Mouse (Mus musculus) midbrain, embryonic 16.5 days (tissue): ENCODE measurements around the gene Cep89. TPM values are rescaled to one million over a fixed set of nuclear protein-coding genes. Genes with fewer than 3 reads are reported as not detected.

ENCODE experiments used
- ATAC-seq: fragments of 200-750 bp; cut with Nextera tagmentation; 2 replicates; pipeline ENCODE4 v1.8.0; 2017; ENCODE audit warnings: moderate TSS enrichment
- H3K27ac ChIP-seq: fragments of 300-500 bp; sonication (generic); 2 replicates; pipeline ENCODE4 v1.5.1; 2014; ENCODE audit warnings: mild to moderate bottlenecking, low read length, mixed read lengths
- H3K27me3 ChIP-seq: fragments of 300-500 bp; sonication (generic); 2 replicates; pipeline ENCODE4 v1.6.1; 2014; ENCODE audit warnings: low read depth, low read length, mixed read lengths; ENCODE audit not compliant: control insufficient read depth, insufficient read depth
- H3K36me3 ChIP-seq: fragments of 300-500 bp; sonication (generic); 2 replicates; pipeline ENCODE4 v1.6.1; 2014; ENCODE audit warnings: mild to moderate bottlenecking, low read length, moderate library complexity, mixed read lengths; ENCODE audit not compliant: control insufficient read depth, insufficient read depth
- H3K4me1 ChIP-seq: fragments of 300-500 bp; sonication (generic); 2 replicates; pipeline ENCODE4 v1.6.1; 2014; ENCODE audit warnings: mild to moderate bottlenecking, low read length, mixed read lengths; ENCODE audit not compliant: control insufficient read depth, insufficient read depth
- H3K4me2 ChIP-seq: fragments of 300-500 bp; sonication (generic); 2 replicates; pipeline ENCODE4 v1.6.1; 2014; ENCODE audit warnings: mild to moderate bottlenecking, low read length, mixed read lengths
- H3K4me3 ChIP-seq: fragments of 300-500 bp; sonication (generic); 2 replicates; pipeline ENCODE4 v1.5.1; 2014; ENCODE audit warnings: low read depth, mild to moderate bottlenecking, low read length, moderate library complexity, mixed read lengths
- H3K9ac ChIP-seq: fragments of 300-500 bp; sonication (generic); 2 replicates; pipeline ENCODE4 v1.6.1; 2014; ENCODE audit warnings: low read depth, low read length, mixed read lengths
- H3K9me3 ChIP-seq: fragments of 300-500 bp; sonication (generic); replicated peaks from 2 replicates; pipeline ENCODE4 v1.6.1; 2014; ENCODE audit warnings: mild to moderate bottlenecking, low read length, mixed read lengths; ENCODE audit not compliant: control insufficient read depth, poor library complexity, severe bottlenecking
- WGBS: fragments of 180-500 bp; shearing (Covaris S2); extraction: QIAGEN DNeasy Blood & Tissue Kit; methylation state at CpG from one replicate; pipeline ENCODE4 v1.1.7; 2014; 5-methylcytosine and 5-hydroxymethylcytosine counted together
- polyA plus RNA-seq: library from polyadenylated mRNA; unstranded; fragments of >200 nt; fragmentation: Nextera tagmentation; extraction: Ambion mirVana; gene quantifications from 2 replicates; pipeline ENCODE4 v1.2.1, GENCODE M21; 2015

Cep89 gene
- polyA plus RNA-seq, 1 experiment from 2014 or later, result 34.7 TPM

GRCm38 (mm10) chr7:35456091-35456814 is 59.4 kb downstream of the Cep89 start:
- H3K9ac ChIP-seq, result no peak overlapping the region
- 80% methylated on average over 4 of the region's 4 CpGs for WGBS
- no peak for ATAC-seq
- no peaks in the 10 kb centered on the region for H3K9me3 ChIP-seq
- no peak overlapping the region for H3K4me3 ChIP-seq
- H3K27ac ChIP-seq, result no peak overlapping the region
- H3K4me1 ChIP-seq, result no peaks in the 10 kb centered on the region
- no peaks in the 10 kb centered on the region for H3K27me3 ChIP-seq
- H3K36me3 ChIP-seq, result no peaks in the 10 kb centered on the region
- no peak overlapping the region for H3K4me2 ChIP-seq

- Histone ChIP-seq H3K4me1 (no peaks in the 10 kb centered on the region), H3K4me2 (no peak overlapping the region), H3K27me3 (no peaks in the 10 kb centered on the region), H3K27ac (no peak overlapping the region), H3K9ac (no peak overlapping the region), H3K4me3 (no peak overlapping the region), H3K36me3 (no peaks in the 10 kb centered on the region), H3K9me3 (no peaks in the 10 kb centered on the region)
- no peak for ATAC-seq
- 86% methylated on average over 4 of the region's 4 CpGs for WGBS
Measured at GRCm38 (mm10) chr7:35460971-35461370, 64.1 kb downstream of the Cep89 start.

DNA sequence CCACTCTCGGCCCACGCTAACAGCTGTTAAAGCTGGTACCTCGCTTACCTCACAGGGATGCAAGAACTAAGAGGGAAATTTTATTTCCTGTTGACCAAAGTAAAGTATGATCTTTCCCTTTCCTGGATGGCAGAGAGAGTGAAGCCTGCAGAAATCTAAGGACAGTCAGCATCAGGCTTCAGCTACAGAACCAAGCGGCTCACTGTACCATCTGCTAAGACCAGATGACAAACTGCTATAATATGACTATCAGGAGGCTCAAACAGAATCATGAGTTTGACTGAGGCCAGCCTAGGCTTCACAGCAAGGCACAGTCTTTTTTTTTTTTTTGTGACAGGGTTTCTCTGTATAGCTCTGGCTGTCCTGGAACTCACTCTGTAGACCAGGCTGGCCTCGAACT is 68.2 kb downstream of the Cep89 start:
- H3K9me3 ChIP-seq, result no peaks in the 10 kb centered on the region
- H3K4me3 ChIP-seq, result no peak overlapping the region
- H3K4me1 ChIP-seq, result no peaks in the 10 kb centered on the region
- no peak overlapping the region for H3K4me2 ChIP-seq
- no peaks in the 10 kb centered on the region for H3K27me3 ChIP-seq
- no peak for ATAC-seq
- 98% methylated on average over 5 of the region's 5 CpGs for WGBS
- no peaks in the 10 kb centered on the region for H3K36me3 ChIP-seq
- H3K9ac ChIP-seq, result no peak overlapping the region
- no peak overlapping the region for H3K27ac ChIP-seq

GRCm38 (mm10) chr7:35467856-35468255 is 71.0 kb downstream of the Cep89 start:
- no peak overlapping the region for H3K4me2 ChIP-seq

GRCm38 (mm10) chr7:35470794-35471193 is 74.0 kb downstream of the Cep89 start:
- Histone ChIP-seq H3K4me1 (no peaks in the 10 kb centered on the region), H3K27me3 (no peaks in the 10 kb centered on the region)
- WGBS, result 40% methylated on average over 4 of the region's 4 CpGs

More at GRCm38 (mm10) chr7:35467856-35468255, 71.0 kb downstream of the Cep89 start:
- Histone ChIP-seq H3K4me3 (no peak overlapping the region), H3K9me3 (no peaks in the 10 kb centered on the region), H3K4me1 (no peaks in the 10 kb centered on the region), H3K36me3 (no peaks in the 10 kb centered on the region), H3K27ac (no peak overlapping the region), H3K9ac (no peak overlapping the region), H3K27me3 (no peaks in the 10 kb centered on the region)
- WGBS, result 75% methylated on average over 2 of the region's 2 CpGs
- ATAC-seq, result no peak

GRCm38 (mm10) chr7:35476457-35476856 is 79.6 kb downstream of the Cep89 start:
- Histone ChIP-seq H3K27me3 (no peaks in the 10 kb centered on the region), H3K4me2 (no peak overlapping the region), H3K36me3 (no peaks in the 10 kb centered on the region), H3K4me1 (no peaks in the 10 kb centered on the region), H3K9me3 (no peaks in the 10 kb centered on the region), H3K27ac (no peak overlapping the region), H3K4me3 (no peak overlapping the region), H3K9ac (no peak overlapping the region)
- ATAC-seq, result no peak
- 81% methylated on average over 2 of the region's 2 CpGs for WGBS

More at GRCm38 (mm10) chr7:35470794-35471193, 74.0 kb downstream of the Cep89 start:
- no peak for ATAC-seq
- H3K27ac ChIP-seq, result no peak overlapping the region
- H3K4me2 ChIP-seq, result no peak overlapping the region
- no peak overlapping the region for H3K4me3 ChIP-seq
- H3K9me3 ChIP-seq, result no peaks in the 10 kb centered on the region
- no peak overlapping the region for H3K9ac ChIP-seq
- H3K36me3 ChIP-seq, result no peaks in the 10 kb centered on the region

DNA sequence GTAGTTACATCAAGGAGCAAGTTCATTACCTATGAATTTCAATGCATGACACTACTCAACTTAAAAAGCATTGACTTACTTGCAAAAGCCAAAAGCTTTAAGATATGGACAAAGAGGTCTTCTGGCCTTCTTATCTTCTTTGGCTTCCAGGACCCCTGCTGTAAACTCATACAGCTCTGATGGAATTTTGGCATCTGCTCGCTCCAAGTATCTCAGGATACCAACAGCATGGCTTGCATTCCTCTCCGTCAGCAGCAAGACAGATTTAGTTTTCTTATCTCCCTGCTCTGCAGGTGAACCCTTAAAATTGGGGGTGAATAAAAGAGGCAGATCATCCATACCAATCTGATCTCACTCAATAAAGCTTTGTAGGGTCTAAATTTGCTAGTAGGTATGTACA is 88.3 kb downstream of the Cep89 start:
- no peaks in the 10 kb centered on the region for H3K36me3 ChIP-seq
- H3K4me1 ChIP-seq, result no peaks in the 10 kb centered on the region
- H3K27me3 ChIP-seq, result no peaks in the 10 kb centered on the region
- no peak overlapping the region for H3K4me3 ChIP-seq
- WGBS, result 80% methylated on average over 2 of the region's 2 CpGs
- no peak overlapping the region for H3K9ac ChIP-seq
- no peak overlapping the region for H3K4me2 ChIP-seq
- no peak for ATAC-seq
- no peaks in the 10 kb centered on the region for H3K9me3 ChIP-seq
- H3K27ac ChIP-seq, result no peak overlapping the region

DNA sequence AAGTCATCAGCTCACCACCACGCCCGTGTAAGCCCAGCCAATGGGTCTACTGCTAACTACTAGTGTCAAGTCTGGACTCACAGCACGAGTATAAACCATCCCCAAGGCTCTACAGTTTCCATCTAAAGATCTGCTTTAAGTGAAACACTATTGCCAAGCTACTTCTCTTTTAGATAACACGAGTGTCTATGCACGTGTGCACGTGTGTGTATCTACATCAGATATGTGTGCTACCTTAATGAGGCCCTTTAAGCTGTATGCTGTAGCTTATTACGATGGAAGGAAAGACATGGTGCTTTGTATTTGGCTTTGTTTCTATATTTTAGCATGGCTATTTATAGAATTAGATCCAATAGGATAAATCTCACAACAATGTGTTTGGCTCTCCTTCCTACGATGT is 89.7 kb downstream of the Cep89 start:
- no peak overlapping the region for H3K4me2 ChIP-seq
- no peaks in the 10 kb centered on the region for H3K27me3 ChIP-seq
- H3K4me1 ChIP-seq, result no peaks in the 10 kb centered on the region
- no peak overlapping the region for H3K4me3 ChIP-seq
- 90% methylated on average over 8 of the region's 8 CpGs for WGBS
- H3K36me3 ChIP-seq, result no peaks in the 10 kb centered on the region
- no peak overlapping the region for H3K27ac ChIP-seq
- H3K9ac ChIP-seq, result no peak overlapping the region
- H3K9me3 ChIP-seq, result no peaks in the 10 kb centered on the region
- ATAC-seq, result no peak
